Mouse (Mus musculus) spleen, adult 2 months (tissue): ENCODE data around the gene 2010300C02Rik.

Experiments used
- CTCF ChIP-seq: fragments of 200-500 bp; IDR thresholded peaks from 2 replicates; pipeline ENCODE4 v1.5.1; 2011; ENCODE audit warnings: mild to moderate bottlenecking, inconsistent platforms; ENCODE audit not compliant: insufficient read depth, insufficient read length, insufficient replicate concordance; ENCODE audit errors: extremely low read depth
- POLR2A ChIP-seq: fragments of 200-500 bp; IDR thresholded peaks from 2 replicates; pipeline ENCODE4 v1.6.1; 2011; ENCODE audit warnings: low read depth, low read length, inconsistent platforms

GRCm38 (mm10) chr1:37637571-37637970 is 82.3 kb downstream of the 2010300C02Rik start:
- TF ChIP-seq POLR2A (no peak), CTCF (no peak)
